Mouse (Mus musculus) monocyte, adult 2 months (primary cell): ENCODE data around the gene Galnt16.

Experiments
- DNase-seq, 2 experiments: peaks; one replicate each; pipeline ENCODE4 v3.0.0; 2022; ENCODE audit warnings: low spot score in 2 of 2, low read depth in 1 of 2

Galnt16 gene

DNA sequence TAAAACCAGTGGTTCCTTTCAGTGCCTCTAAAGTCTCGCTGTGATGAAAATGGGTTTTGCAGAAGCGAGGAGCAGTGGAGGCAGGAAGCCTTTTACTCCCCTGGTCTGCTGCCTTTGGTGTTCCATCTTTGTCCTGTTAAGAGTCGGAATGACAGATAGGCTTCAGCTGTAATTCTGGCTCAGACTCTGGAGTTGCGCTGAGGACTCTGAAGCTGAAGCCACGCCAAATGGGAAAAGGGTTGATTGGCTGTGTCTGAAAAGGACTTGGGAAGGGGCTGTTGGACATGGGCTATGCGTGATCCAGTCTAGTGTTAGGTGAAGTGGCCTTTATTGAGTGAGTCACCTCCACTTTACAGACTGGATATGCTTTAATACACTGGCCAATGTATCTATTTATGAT is 12.6 kb downstream of the Galnt16 start:
- no peak for DNase-seq

DNA sequence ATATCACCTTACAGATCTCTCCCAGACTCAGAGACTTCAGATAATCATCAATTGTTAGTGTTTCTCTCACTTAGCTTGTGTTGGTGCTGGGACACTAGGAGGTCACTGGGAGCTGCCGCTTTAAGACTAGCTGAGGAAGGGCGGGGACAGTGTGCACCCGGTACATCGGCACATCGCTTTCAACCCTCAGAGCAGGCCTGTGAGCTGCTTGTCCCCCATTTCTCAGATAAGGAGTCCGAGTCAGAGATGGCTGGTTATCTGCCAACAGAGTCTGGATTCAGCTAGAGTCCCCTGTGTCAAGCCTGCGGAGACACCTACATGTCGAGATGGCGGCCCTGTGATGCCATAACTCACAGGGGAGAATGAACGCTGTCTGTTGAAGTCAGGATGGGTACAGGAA is 13.5 kb downstream of the Galnt16 start:
- DNase-seq = no peak

DNA sequence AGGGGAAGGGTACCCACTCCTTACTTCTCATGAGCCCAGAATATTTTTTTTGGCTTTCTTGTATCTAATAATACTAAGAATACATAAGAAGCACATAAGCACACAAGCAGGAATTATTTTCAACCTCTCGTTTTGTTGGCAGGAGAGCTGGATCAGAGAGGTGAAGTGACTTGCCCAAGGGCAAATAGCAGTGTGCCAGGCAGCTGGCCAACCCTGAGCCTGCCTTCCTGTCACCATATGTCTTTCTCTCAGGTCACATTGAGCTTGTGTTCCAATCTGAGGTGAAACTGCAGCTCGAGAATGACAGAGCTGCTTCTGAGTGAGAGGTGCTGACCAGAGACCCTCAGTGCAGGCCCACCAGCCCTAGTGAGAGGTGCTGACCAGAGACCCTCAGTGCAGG is 15.8 kb downstream of the Galnt16 start:
- no peak for DNase-seq

DNA sequence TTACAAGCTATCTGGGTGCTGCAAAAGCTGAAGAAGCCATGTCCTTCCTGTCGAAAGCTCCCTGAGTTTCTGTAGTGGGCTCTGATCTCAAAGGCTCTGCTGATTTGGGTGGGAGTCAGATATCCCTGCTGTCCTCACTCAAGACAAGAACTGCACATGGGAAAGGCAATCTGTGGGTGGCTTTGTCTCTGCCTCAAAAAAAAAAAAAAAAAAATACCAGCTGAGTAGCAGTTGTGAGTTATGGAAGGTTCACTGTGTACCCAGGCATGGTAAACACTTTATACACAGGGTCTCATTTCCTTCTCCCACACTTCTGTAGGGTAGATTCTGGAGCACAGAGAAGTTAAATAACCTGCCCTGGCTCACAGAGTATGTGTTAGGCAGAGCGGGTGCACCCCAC is 19.2 kb downstream of the Galnt16 start:
- DNase-seq = no peak

DNA sequence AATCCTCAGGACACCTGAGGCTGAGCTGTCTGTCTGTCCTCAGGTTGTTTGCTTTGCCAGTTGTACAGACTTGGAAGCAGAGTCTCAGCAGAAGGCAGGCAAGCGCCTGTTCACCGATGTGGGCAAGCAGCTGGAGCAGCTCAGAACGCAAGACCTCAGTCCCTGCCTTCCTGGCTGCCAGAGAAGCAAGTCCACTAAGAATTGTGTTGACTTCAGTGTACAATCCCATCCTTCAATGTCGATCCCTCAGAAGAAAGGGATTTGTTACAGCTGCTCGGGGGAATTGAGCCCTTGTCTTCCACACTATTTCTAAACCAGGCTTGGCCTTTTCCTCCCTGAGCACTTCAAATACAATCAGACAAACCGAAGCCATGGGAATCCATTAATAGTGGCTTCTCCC is 20.2 kb downstream of the Galnt16 start:
- DNase-seq = no peak

DNA sequence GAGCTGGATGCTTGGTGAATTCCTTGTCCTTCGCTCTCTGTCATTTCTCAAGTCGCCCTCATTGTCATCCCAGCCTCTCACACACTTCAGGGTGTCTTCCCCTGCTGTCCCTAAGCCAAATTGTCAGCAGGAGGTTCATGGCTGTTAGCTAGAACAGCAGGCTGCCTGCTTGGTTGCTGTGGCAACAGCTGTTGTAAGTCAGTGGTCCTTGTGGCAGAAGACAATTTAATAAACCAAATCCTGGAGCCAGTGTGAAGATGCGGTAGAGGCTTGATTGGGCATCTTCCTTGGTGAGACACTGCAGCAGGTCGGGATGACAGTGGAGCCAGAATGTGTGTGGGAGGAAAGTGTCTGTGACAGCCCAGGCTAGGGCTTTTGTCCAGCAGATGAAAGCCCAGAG is 27.2 kb downstream of the Galnt16 start:
- no peak for DNase-seq

DNA sequence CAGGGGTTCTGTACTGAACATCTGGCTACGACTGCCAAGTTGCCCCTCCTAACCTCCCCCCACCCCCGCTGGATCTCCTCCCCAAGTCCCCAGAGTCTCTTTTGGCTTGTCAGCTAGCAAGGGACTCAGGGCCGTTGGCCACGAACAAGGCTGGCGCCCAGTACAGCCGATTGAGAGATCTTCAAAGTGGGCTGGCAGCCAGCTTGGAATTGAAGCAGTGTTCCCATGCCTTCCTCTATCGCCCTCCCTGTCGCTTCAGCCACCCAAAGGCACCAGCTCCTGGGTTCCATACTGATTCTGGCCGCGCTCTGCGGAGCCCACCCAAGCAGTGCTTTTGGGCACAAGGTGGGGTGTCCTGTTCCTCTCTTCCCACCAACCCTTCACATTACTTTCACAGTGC is 31.6 kb downstream of the Galnt16 start:
- no peak for DNase-seq

DNA sequence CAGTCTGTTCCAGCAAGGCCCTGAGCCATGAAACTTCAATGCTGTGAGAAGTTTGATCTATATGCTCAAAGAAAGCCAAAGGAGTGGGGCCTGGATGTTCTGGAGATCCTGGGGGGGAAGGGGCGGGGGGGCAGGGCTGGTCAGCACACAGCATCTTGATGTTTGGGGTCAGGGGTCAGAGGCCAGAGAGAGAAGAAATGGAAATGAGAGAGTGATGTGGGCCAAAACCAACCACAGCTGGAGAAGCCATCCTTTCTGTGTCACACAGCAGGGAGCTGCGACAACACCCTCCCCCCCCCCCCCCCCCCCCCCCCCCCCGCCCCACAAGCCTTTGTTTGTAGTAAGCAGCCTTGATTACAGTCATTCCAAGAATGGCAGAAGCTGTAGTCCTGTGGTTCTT is 35.1 kb downstream of the Galnt16 start:
- DNase-seq = no peak

DNA sequence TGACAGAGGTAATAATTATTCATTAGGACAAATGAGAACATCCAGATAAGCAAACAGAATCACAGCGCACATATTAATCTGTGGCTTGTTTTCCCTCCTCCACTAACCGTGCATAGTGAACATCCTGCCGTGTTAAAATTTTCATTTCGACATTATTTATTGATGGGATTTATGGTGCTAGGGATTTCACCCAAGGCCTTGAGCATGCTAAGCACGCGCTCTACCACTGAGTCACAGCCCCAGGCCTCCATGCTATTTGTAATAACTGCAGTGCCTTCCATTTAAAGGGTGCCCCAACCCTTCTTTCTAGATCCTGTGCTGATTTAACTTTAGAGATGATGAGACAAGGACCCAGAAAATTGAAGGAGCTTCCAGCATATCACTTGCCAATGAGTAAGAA is 36.2 kb downstream of the Galnt16 start:
- no peak for DNase-seq

DNA sequence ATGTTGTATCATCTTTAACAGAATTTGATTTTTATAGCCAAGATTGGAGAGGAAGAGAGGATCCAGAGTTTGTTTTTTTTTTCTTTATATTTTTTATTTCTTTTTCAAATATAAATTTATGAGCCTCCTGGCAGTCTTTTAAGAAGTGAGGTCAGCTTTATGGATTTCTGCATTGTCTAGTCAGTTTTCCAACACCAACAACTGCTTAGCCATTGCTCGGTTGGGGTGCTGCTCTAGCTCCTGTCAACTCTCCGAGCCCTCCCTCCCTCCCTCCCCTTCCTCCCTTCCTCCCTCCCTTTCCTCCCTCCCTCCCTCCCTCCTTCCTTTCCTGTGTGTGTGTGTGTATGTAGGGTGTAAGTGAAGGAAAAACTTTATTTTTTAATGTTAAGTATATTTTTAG is 43.8 kb downstream of the Galnt16 start:
- no peak for DNase-seq

DNA sequence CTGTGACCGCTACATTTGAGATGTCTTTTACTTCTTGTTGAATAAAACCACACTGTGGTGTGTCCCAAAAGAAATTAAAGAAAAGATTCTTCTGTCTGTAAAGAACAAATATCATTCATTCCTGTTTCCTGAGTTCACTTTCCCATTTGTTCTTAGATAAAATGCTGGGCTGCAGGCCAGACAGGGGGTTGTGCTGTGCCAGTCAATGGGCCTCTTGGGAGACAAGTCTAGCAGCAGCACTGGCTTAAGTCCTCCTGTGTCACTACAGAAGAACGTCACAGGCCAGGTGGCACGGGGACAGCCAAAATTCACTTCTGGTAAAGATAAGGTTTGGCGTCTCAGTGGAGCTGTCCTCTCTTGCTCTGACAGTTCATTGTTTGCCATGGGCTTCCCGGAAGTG is 44.7 kb downstream of the Galnt16 start:
- no peak for DNase-seq

DNA sequence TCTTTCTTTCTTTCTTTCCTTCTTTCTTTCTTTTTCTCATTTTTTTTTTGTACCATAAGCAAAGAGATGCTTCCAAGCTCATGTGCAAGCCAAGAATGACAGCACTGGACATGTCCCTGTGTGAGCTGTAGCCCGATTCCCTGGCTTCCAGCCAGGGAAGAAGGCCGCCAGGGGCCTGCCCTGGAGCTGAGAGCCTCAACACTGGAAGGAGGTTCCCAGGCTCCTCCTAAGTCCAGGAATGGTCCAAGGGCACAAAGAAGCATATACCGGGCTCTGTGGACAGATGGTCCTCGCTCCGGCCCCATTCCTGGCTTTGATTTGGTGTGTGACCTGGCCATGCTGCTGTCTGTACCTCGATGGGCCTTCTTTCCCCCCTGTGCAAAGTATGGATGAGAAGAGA is 46.9 kb downstream of the Galnt16 start:
- DNase-seq = no peak

DNA sequence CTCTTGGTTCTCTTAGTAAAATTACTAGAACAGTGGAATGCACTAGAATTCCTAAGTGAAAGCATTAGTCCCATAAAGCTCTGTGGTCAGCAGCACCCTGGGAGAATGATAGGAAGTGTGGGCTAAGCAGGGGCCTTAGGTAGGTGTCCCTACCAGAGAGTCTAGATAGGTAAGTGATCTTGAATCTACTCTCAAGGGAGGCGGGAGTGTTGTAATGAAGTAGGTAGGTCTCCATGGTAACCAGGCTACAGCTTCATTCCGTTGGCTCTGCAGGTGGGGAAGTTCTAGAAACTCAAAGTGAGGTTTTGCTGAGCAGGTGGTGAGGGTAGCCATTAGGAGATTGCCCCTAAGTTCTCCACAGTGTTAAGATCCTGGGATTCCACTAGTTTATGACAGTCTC is 47.7 kb downstream of the Galnt16 start:
- DNase-seq = no peak

DNA sequence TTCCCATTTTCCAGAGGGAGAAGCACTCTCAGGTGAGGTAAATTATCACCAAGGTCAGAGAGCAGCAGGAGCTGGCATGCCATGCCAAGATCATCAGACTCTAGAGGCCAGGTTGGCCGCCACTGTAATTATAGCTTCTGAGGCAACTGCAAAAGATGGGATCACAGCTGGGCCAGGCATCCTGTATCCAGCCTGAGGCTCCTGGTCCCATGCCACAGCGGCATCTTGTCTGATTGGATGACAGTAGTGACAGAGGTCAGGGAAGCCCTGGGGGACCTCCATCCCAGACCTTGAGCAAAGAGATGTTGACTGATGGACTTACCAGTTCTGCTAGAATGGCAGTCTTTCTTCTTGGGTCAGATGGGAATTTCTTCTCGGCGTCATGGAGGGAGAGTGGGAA is 48.4 kb downstream of the Galnt16 start:
- no peak for DNase-seq

DNA sequence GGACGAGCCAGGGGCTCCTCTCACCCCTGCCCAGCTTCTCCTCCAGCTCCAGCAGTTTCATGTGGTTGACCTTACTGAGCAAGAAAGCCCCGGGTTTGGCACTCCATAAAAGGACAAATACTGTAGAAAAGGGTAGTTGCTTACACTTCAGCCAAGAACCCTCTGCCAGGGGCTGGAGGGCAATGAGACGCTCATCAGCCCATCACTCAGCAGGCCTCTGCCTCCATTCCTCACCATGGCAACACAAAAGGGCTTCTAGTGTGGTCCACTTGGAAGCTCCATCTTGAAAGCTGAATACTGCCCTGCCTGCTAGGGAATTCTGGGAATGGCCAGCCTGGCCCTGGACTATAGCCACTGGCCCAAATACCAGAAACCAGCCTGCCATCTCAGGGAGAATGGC is 49.3 kb downstream of the Galnt16 start:
- DNase-seq = no peak

DNA sequence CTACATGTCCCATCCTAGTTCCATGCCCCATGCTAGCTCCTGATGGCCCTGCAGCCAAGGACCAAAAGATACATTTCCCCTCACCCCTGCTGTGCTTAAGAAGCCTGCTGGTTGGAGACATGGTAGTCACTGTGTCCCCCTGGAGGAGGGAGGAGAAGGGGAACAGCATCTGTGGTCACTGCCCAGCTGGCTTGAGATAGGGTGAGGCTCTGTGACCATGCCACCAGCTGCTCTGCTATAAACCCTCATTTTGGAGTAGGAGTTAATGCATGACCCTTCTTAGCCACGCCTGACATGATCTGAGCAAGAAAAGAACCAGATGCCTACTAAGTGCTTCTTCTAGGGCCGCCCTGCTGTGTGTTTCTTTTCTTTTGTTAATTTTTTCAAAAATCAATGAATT is 51.5 kb downstream of the Galnt16 start:
- DNase-seq = no peak

DNA sequence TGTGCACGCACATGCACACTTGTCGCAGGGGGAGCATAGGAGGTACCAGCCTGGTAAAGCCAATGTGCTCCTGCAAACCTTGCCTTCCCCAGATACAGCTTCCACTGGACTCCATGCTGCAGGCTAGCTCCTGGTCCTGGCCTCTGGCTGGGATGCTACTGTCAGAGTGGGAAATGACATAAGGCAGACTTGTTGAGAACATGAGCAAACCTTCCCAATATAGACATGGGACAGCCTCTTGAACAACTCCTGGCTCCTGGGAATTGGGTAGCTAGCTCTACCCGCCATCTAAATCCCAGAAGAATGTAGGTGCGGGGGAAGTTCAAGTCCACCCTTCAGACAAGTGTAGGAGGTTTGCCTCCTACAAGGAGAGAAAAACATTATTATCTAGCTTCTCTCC is 56.2 kb downstream of the Galnt16 start:
- DNase-seq = no peak

DNA sequence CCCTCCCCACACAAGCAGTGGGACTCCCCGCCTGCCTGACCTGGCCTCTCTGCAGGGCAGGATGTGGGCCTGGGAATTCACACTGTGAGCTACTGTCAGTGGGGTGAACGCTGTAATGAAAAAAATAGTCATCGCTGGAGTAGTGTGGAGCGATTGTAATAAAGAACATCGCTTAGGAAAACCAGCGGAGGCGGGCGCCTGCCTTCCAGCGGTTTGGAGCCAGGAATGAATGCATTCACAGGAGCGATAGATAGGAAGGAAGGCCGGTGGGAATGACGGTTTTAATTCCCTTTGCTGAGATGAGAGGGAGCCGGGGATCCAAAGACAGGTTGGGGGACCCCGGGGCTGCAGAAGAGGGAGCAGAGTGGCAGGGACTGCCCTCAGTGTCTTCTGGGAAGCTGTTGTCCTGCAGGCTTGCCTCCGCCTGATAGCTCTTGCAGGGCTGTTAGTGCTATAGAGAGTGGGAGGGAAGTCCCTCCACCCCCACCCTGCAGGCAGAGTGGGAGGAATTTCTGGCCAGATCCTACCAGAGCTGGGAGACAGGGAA is 56.8 kb downstream of the Galnt16 start:
- no peak for DNase-seq

DNA sequence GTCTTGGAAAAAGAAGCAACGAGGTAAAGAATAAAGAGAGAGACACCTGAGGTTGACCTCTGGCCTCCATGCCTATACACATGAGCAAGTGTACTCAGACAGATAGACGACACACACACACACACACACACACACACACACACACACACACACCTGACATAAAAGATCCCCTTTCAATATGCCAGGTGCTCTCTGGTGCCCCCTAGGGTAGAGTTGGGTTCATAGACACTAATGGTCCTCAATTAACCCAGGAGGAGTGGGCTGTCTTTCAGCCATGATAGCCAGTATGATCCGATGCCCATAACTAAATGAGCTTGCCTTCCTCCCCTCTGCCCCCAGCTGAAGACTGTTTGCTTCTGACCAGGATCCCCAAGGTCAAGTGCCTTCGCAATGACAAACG is 59.0 kb downstream of the Galnt16 start:
- no peak for DNase-seq

DNA sequence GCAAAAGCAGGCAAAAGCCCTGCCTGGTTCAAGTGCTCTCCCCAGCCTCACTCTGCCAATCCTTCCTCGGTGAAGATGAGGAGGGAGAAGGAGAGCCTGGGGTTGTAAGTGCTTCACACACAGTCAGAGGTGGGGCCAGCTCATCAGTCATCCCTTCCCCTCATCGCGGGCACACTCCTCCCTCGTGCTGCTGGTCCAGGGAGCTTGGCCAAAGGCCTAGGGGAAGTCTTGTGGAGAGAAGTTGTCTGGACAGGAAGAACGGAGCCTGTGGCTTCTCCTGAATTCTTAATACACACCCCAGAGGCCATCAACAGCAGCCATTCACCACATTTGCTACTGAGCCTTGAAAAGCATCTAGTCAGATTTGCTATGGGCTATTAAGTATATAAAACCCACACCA is 63.3 kb downstream of the Galnt16 start:
- DNase-seq = no peak

DNA sequence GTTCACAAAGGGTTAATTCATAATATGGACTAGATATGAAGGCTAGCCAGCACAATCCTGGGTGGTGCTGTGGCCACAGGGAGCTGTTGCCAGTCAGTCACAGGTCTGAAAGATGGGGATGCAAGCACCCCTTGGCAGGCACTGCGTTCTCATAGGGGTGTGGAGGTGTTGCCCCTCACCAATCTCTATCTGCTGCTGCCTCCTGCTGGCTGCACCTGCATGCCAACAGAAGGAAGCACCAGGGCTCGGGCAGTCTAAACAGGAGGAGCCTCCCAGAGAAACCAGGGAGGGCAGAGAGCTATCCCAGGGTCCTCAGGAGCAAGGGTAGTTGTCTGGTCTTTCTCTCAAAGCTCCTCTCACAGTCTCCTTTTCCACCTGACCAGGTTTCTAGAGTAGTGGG is 66.9 kb downstream of the Galnt16 start:
- DNase-seq = no peak

DNA sequence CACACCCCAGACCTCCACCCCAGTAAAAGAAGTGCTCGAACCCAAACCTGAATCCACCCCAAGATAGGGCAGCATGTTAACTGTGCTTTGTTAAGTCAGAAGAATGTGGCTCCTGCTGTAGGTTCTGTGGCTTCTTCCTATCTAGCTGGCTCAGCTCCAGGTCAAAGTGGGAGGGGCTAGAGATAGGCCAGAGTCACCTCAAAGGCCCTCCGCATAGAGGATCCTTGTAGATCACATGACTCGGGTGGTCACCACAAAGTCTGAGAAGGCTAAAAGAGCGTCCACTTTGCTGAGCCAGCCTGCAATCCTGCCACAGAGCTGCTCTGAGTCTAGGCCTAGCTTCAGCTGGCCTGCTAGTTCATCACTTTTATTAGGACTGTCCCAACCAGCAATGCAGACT is 76.1 kb downstream of the Galnt16 start:
- no peak for DNase-seq

DNA sequence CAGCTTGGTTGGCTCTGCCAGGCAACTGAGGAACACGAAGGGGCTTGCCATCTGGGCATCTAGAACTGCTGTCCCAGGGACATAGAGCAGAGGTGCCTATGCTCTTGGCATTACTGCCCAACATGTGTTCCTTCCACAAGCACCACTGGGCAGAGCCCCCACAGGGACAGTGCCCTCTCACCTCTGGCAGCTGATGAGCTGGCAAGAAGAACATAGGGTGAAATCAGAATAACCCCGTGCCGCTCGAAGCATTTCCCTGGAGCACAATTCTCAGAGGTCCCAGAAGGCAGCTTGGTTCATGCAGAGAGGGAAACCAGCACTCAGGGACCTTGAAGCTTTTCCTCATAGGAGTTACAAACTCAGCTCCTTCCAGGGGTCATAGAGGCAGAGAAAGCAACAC is 76.7 kb downstream of the Galnt16 start:
- no peak for DNase-seq

DNA sequence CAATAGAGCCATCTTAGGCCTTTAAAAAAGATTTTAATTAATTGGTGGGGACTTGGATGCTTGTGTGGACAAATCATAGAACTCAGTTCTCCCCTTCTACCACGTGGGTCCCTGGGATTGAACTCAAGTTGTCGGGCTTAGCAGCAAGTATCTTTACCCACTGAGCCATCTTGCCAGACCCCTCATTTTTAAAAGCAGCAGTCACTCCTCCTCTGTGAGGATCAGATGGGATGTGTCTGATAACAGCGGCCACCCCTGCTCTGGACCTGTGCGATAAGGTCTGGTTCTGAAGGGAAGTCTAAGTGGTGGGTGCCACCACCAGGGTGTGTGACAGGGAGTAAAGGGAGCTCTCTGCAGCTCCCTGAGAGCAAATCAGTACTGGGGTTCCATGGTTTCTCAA is 77.5 kb downstream of the Galnt16 start:
- no peak for DNase-seq
